Mouse (Mus musculus) testis, postnatal 14 days (tissue): ENCODE results near the gene B4galt3.

ENCODE experiments used
- DNase-seq: peaks from one replicate; pipeline ENCODE4 v3.0.0; 2021; ENCODE audit warnings: low spot score

B4galt3 gene

DNA sequence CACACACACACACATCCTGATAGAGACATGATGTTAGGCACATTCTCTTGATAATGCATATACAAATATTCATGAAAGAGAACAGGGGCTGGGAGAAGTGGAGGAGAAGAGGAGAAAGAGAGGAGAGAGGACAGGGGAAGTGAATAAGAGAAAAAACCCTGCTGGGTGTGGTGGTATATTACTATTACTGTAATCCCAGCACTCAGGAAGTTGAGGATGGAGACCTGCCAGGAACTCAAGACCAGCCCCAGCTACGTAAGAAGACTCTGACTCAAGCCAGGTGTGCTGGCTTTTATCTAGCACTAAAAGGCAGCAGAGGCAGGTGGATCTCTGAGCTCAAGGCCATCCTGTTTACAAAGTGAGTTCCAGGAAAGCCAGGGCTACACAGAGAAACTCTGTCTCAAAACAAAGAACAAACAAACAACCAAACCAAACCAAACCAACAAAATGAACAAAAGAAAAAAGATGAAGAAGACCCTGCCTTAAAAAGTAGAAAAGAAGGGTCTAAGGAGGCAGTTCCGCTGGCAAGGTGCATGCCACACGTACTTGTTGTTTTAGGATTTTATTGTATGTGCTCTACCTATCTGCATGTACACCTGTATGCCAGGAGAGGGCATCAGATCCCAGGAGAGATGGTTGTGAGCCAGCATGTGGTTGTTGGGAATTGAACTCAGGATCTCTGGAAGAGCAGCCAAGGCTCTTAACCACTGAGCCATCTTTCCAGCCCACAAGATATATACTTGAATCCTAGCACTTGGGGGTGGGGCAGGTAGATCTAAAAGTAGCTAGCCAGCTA lies 6.3 kb upstream of the B4galt3 start:
- no peak for DNase-seq

DNA sequence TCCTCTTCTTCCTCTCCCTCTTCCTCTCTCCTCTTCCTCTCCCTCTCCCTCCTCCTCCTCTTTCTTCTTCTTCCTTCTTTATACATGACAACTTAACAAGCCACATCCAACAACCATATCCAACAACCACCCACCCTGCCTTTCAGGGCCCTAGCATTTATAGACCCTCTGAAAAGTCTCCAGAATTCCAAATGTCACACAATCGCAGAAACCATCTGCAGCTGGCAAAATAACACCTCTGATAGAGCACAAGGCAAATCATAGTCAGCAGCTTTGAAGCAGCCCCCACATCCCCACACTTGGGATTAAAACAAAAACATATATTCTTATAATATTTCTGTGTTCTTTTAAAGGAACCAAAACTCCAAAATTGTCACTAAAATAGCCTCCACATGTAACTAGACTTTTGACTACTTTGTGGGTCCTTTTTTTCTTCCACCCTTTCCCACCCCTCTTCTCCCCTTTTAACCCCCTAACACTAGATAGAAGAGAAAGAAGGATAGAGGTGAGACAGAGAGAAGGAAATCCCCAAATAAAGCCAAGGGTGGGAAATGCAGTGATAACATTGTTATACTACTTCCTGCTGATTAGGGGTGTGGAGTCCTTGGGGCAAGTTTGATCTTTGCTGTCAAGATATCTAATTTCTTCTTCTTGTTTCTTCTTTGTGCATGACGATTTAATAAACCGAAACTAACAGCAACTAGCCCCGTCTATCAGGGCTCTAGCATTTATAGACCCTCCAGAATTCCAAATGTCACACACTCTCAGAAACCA lies 4.0 kb upstream of the B4galt3 start:
- DNase-seq: no peak

DNA sequence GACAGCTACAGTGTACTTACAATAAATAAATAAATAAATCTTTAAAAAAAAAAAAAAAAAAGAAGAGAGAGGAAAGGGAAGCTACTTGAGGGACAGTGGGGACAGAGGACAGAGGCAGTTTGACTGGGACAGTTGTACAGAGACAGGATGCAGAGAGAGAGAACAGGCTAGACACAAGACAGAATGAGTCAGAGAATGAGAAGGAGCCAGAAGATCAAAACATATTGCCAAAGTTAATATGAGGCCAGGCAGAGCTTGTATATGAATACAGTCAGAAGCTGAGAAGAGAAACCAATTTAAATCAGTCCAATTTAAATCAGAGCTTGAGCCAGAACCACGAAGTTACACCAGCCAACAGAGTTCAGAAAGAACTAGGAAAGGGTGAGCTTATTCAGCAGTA lies 1.8 kb upstream of the B4galt3 start:
- no peak for DNase-seq

DNA sequence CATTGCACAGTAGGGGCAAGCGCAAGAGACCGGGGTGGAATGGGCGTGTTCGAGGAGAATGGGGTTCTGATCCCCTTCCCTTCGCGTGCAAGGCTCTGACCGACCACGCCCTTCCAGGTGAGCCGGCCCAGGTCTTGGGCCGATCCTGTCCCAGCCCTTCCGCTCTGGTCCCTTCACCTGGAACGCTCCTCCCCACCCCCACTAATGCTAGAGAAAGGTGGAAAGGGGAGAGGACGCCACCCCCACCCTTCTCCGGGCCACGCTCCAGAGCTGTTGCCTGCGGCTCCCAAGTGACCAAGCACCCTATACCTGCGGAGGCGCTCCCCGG lies 409 bp downstream of the B4galt3 start:
- DNase-seq: peak; percentile 55

DNA sequence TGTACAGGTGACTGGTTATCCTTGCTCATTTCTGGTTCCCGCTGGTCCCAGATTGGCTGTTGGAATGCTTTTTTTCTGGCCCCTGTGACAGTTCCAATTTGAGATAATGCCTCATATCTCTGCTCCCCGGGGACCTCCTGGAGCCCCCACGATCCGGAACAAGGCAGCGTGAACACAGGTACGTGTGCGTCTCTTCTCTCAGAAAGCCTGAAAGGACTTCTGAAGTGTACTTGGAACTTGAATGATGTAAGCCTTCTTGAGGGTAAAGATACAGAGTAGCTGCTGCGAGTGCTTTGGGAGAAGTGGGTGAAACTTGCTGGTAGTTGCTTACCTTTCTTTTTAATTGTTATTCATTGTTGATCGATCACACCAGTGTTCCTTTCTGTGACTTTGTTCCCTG lies 1.1 kb downstream of the B4galt3 start:
- no peak for DNase-seq

DNA sequence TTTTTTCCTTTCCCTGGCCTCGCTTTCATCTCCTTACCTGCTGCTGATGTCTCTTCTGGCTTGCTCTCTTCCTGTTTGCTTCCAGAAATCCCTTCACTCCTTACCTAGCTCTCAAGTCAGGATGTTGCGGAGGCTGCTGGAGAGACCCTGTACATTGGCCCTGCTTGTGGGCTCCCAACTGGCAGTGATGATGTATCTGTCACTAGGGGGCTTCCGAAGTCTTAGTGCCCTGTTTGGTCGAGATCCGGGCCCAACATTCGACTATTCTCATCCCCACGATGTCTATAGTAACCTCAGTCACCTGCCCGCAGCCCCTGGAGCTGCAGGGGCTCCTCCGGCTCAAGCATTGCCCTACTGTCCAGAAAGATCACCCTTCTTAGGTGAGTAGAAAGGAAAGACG lies 1.5 kb downstream of the B4galt3 start:
- no peak for DNase-seq

DNA sequence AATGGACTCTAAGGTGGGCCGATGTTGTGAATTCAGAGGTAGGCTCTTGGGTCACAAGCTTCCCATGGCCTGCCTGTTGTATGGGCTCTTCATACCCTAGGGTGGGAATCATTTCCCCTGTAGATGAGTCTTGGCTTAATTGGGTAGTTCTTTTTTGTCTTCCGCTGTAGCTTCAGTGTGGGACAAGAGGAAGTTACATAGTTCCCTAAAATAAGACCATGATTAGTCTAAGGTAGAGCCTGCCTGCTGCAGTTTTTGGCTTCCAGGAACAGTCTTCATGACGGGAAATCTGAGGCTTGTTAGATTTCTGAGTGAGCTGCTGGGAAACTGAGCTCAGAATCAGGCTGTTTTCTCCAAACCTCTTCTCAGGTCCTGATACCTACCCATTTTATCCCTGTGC lies 2.0 kb downstream of the B4galt3 start:
- DNase-seq: no peak

DNA sequence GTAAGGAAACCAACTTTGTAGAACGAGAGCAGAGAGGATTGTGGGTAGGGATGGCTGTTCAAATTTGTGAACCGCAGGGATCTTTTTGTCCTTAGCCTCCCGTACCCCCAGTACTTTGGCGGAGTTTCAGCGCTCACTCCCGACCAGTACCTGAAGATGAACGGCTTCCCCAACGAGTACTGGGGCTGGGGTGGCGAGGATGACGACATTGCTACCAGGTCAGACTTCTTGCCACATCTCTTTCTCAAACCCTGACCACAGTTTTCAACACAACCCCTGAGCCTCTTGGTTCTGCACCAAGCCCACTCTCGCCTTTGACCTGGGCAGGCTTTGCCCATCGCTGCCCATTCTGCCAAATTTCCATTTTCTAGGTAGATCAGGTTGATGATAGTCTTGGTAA lies 4.0 kb downstream of the B4galt3 start:
- DNase-seq: no peak

DNA sequence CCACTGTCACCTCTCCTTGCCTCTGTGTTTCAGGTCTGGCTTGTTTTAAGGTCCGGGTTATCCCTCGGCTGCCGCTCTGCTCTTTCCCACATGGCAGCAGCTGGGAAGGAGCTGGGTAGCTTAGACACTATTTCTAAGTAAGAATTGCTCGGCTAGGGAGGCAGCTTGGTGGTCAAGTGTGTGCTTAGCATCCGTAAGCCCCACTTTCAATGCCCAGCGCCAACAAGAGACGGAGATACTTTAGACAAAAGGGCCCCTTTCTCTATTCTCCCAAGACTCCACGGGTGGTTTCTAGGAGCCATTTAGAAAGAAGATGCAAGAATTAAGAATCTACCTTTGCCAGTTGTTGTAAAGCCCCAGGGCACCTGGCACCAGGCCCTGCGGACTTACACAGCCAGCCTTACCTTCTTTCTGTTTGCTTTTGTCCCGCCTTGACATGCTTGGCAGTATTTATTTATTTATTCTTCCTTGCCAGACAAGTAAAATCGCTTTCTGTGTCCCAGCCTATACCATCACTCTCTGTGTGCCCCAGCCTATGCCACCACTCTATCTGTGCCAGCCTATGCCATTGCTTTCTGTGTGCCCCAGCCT lies 5.1 kb downstream of the B4galt3 start:
- no peak for DNase-seq

DNA sequence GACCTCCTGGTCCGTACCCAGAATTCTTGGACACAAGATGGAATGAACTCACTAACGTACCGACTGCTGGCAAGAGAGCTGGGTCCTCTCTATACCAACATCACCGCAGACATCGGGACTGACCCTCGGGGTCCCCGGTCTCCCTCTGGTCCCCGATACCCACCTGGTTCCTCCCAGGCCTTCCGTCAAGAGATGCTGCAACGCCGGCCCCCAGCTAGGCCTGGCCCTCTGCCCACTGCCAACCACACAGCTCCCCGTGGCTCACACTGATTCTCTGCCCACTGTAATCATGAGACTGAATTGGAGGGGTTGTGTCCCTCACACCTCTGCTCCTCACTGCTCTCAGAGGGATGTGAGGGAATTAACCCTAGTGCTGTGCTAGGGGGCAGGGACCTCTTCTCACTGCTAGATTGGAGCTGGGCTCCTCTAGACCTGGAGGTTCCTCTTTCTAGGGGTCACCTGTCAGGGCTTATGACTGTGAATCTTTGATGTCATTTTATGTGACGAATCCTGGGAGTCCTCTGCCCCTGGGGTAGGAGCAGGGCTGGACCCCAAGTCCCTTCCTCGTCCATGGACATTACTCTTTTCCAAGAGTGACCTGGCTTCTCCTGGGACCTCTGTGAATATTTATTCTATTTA lies 6.1 kb downstream of the B4galt3 start:
- no peak for DNase-seq

DNA sequence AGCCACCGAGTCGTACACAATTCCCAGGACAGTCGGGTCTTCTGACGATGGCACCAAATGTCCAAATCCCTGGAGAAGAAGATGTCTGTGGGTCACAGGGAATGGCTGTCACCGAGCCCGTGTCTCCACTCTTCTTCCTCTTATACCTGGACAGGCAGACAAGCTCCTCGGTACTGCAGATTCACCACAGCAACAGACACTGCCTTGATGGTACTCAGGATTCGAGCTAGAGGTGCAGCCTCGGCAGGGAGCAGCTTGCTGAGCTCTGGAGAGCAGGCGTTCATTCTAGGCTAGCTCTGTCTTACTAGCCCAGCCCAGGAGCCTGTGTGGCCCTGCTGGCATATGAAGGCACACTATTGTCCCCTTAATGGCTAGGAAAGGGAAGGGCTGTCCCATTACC lies 7.6 kb downstream of the B4galt3 start:
- DNase-seq: no peak

DNA sequence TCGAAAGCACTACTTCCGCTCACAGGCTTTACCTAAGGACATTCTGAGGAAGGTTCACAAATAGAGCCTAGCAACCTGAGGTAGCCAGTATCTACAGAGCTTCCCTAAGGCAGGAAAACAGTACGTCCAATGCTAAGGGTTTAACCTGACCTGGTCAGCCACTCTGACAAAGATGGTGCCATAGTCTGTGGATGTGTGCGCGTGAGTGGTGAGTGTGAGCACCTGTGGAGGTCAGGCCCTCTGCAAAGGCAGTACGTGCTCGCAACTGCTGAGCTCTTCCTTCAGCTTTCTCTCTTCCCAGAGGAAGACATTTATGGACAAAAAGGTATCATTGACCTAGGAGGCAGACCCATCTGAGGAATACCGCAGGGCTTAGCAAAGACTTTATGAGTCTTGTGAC lies 8.3 kb downstream of the B4galt3 start:
- DNase-seq: no peak

DNA sequence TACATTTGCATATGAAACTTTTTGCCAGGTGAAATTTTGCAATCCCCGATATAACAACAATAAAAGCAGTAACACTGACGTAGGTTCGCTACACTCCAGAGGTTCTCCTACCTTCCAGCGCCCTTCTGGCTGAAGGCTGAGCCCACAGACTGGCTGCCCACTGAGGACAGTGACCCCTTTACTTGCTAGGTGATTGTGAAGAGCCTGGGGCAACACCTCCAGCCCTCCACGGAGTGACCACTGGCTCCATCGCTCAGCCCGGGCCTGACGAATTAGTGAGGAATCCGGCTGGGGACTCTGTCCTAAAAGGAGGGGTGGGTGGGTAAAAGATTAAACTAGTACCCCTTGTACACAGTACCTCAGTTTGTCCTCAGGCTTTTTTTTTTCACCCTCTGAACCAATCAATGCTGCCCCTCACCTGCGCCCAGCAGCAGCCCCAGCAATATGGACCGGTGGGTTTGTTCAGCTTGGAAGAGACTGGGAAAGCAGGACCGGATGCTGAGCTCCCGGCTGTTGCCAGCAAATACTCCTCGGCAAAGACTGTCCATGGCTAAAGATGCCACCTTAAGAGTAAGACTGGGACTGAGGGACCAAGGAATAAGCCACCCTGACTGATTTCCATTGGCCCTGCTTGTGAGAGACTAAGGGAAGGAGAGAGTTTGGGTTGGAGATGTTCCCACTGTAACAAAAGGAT lies 9.0 kb downstream of the B4galt3 start:
- no peak for DNase-seq

DNA sequence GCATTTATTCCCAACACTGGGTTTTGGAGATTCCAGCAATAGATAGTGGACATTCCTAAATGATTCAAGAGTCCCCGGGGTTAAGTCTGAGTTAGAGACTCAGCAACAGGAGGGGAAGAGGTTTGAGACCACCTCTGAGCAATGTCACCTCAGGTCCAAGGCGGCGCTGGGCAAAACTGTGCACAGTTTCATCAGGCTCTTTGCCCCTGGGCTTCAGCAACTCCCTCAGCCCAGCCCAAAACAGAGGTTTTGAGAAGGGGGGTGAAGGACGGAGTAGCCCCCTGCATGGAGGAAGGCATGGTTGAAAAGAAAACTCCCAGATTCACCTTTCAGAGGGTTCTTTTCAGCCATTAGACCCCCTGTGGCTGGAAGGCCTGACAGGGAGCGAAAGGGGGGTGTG lies 9.6 kb downstream of the B4galt3 start:
- no peak for DNase-seq

DNA sequence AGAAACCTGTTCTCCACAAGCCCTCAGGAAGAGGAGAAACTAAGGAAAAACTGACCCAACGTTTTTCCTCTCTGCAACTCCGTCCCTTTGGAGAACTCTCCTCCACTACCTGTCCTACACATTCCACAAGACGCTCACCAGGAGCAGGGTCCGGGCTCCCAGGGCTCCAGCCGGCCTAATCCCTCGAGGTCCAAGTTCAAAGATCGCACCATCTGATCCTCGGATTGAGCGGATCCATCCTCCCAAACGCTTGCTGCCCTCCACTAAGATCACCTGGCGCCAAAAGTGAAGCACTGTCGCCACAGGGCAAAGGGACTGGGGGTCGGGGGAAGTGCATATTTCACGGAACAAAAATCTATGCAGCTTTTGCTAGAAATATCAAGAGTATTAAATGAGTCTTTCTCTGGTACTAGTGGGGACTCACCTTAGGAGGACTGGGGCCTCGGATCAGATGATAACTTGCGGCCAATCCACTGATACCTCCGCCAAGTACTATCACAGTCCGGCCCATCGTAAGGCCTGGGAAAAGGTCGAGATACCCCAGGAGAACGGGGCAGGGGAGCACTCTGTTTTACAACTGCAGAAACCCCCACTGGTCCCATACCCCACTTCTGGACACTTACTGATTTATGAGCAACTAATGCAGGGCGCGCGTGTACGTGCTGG lies 10.3 kb downstream of the B4galt3 start:
- DNase-seq: no peak

DNA sequence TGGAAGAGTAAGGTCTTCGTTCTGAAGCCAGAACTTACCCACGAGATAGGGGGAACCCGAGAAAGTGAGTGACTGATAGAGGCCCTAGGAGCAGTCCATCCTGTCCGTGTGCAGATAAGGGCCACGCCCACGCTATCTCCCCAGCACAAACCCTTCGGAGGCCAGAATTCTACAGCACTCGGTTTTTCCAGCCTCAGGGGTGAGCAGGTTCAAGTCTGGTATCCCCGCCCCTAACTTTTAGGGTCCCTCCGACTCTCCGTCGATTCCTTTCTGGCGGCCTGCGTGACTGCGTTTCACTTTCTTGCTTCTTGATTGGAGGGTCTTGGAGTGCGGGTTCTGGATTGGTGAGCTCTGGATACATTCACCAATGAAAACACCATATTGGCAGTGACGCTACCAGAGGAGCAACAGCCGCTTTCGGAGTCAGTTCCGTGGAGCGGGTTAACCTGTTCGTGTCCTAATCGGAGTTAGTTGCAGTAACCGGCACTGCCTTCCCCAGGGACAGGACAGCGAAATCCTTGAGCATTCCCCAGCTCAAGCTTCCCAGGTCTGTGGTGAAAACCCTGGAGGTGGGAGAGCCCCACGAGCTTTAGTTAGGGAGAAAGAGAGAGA lies 10.9 kb downstream of the B4galt3 start, which contains the start of gene Ppox:
Ppox (minus strand) TSS at position 271 of the 612 bp plus-strand sequence.
- peak; percentile 93 for DNase-seq

DNA sequence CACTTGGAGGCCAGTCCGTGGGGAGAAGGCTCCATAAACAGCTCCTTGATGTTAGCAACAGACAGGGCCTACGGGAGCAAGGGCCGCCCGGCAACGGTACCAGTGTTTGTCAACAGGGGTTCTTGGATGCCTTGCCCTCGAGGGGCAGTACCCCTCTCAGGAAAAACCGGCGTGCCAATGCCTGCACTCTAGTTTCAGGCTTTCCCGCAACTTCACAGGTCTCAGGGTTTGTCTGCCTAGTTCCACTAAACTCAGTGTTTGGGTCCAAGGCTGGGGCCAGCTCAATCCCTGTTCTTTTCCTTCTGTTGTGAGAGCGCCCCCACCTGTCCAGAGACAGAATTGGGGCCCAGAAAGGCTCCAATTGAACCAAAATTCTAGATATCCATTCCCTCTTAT lies 11.4 kb downstream of the B4galt3 start:
- DNase-seq: peak; percentile 72

DNA sequence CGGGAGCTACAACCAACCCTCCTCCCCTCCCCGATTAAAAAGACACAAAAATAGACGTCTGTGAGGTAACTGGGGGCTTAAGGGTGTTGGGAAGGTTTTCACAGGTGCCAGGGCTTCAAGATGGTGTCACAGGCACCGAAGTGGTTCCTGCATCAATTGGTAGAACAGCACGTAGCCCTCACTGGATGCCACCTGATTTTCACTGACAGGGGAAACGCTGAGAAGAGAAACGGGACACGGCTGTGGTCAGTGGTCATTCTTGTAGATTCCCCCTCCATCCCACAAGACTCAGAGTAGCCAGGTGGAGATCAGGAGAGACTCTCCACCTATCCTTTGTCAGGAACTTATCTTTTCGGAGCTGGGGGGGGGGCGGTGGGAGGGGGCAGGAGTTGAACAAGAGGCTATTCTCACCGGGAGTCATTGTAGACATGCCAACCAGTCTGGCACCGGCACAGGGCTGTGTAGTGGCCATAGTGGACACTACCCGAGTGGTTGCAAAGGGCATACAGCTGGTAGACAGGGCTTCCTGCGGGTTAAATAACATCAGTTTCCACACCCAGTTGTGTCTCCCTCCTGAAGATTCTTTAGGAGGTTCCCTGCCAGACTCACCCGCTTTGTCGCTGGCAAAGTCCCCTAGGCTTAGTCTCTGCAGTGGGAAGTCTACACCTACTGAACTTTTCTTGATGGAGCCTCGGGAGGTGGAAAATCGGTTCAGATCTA lies 12.1 kb downstream of the B4galt3 start:
- no peak for DNase-seq

DNA sequence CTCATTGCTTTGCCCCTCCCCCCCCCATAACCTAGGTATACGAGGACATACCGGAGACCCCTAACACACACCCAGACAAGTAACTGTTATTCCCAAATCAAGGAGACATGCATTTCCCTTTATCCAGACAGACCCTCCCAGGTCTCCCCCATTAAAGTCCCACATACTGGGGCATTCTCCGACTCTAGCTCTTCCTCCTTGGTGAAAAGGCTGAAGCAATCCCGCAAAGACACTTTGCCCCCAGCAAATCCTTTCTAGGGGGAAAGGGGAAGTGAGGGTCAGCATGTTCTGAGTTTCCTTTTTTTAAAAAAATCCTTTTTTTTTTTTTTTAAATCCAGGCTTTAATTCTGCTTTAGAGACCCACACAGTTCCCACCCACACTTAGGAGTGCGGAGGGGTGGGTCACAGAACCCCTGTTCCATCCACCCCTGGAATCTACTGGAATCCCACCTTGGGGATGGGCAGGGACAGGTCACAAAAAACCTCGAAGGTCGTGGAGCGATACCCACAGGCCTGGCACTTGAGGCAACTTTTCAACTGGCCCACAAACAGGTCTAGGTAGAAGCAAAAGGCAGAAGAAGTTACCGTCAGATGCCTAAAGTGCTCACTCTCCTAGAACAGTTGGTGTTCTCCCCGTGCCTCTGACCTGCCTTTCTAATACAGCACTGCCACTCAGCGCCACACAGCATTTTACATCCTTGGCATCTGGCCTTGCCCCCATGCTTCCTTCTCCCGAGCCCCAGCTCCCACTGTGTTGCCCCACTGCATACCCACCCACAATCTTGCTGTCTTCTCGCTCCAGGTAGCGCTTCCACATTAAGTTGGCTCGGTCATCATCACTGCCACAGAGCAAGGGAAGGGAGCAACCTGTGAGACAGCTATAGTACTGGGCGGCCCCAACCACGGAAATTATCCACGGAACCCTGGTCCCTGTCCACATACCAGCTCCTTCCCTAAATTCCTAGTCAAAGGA lies 13.3 kb downstream of the B4galt3 start:
- no peak for DNase-seq
